Mouse (Mus musculus) heart, adult 8-10 months (tissue): ENCODE data around the gene Gabrr3. TPM values are rescaled to one million over a fixed set of nuclear protein-coding genes. Genes with fewer than 3 reads are reported as not detected.
"Not testable (repeated sequence)": the region's sequence is repeated elsewhere in the genome, so short reads cannot be mapped to it uniquely, and the experiment has no call there.

ENCODE experiments used
- DNase-seq: peaks from one replicate; pipeline ENCODE4 v3.0.0; 2022; ENCODE audit warnings: low spot score
- total RNA-seq, 4 experiments: library from RNA; stranded (reverse); gene quantifications; 2 replicates each; pipeline ENCODE4 v1.2.4; 2022

Gabrr3 gene
- total RNA-seq, result under 1 TPM in 2 of 4 experiments, not detected in 2; 0.12 to 0.13 TPM

GRCm38 (mm10) chr16:59407032-59407431, at the start of gene Gabrr3:
Gabrr3 (plus strand) TSS chr16:59407332.
- no peak for DNase-seq

- no peak for DNase-seq
These were observed 43.2 kb upstream of the Gabrr3 start, which contains the start of gene Olfr209 for GRCm38 (mm10) chr16:59363893-59364292. Olfr209 (minus strand) TSS chr16:59363993.

- no peak for DNase-seq
These were observed 13.8 kb upstream of the Gabrr3 start for GRCm38 (mm10) chr16:59393300-59393699.

GRCm38 (mm10) chr16:59401102-59401501, 6.0 kb upstream of the Gabrr3 start:
- DNase-seq, result no peak

- DNase-seq, result no peak
These were observed 5.1 kb upstream of the Gabrr3 start for GRCm38 (mm10) chr16:59401985-59402384.

DNA sequence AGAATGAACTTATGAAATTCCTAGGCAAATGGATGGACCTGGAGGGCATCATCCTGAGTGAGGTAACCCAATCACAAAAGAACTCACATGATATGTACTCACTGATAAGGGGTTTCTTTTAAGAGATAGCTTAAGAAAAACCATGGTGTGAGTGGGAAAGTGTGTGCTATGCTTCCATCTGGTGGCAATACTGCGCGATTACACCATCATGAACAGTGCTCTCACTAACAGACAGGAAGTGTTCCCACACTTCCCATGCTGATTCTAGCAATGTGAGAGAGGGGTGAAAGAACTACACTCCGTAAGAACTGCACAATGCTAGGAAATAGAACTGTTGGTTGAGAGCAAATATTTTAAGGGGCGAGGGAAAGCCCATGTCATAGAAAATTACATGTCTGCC, 3.4 kb upstream of the Gabrr3 start:
- DNase-seq, result no peak

GRCm38 (mm10) chr16:59404798-59405197, 2.3 kb upstream of the Gabrr3 start:
- DNase-seq, result no peak

DNA sequence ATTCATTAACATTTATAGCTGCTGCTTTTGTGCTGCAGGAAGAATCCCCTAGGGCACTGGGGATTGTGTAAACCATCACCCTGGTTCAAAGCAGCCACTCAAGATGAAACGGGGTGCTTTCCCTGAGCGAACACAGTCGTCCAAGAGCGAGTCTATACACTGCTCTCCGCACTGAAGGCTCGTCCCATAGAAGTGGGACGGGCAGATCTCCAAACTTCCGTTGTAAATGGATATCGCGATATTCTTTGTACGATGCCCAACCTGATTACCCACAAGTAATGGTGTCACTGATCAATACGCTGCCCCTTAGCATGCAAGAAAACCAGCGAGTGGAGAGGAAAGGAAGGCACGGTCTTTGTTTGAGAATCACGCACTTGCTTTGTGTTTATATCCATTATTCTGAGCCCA, 2.2 kb downstream of the Gabrr3 start:
- no peak for DNase-seq

GRCm38 (mm10) chr16:59409800-59410199, 2.7 kb downstream of the Gabrr3 start:
- DNase-seq, result no peak

GRCm38 (mm10) chr16:59413475-59413874, 6.3 kb downstream of the Gabrr3 start:
- no peak for DNase-seq

GRCm38 (mm10) chr16:59420237-59420866, 13.2 kb downstream of the Gabrr3 start:
- no peak for DNase-seq

DNA sequence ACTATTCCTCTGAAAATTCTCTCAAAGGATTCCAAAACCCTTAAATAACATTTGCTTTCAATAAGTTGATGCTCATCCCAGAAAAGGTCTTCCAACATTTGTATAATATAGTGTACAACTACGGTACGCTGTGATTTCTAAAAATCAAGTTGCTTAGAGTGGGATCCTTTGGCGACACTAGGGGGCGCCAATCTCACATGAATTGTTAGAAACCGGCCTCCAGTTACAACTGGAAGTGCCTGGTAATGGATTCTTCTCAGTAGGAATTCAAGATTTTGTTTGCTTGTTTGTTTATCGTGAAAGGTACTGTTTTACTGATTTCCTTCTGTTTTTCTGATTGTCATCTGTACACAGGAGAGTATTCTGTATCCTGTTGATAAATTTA, 13.7 kb downstream of the Gabrr3 start:
- DNase-seq, result peak; percentile 63

DNA sequence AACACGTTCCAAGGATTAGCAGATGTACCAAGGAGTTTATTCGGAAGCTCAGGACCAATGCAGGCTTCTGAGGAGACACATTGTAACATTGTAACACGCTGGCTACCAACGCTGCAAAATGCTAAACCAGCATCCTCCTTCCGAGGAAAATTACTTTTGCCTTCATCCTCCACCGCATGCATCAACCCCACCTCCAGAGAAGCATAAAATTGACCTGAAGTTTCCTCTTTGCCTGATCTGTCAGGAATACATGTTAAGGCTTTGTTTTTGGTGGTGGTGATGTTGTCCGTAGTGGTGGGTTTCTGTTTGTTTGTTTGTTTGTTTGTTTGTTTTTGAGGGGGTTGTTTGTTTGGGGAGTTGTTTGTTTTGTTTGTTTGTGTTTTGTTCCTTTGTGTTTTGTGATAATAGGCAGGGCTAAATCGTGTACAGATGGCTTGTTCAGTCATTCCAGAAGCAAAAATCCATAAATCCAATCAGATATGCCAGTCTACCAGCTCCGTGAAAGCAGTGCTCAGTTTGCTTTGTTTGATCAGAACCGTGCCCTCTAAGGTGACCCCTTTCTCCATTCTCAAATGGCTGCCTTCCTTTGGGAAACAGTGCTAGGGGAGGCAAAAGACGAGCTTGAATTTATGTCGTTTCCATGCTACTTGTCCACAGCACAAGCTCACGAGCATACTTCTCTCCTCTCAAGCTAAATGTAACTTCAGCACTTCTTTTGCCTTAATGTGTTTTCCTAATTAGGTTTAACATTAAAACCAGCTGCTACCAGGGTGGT, 14.6 kb downstream of the Gabrr3 start:
- DNase-seq, result no peak

DNA sequence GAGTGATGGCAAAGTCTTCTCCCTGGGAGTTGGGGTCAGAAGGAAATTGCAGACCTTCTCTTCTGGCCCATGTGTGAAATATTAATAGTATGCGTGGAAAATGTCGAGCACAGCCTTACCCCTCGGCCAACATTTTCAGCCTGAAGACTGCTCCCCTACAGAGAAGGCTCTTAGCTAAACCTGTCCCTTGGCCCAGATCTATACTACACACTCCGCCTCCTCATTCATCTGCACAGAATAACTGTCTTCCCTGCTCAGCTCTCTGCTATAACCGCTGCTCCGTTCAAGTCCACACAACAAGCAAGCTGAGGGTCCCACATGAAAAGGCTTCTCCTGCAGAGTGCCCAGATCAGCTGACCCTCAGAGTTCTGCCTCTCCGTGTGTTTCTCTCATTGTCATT, 20.8 kb downstream of the Gabrr3 start:
- DNase-seq, result no peak

DNA sequence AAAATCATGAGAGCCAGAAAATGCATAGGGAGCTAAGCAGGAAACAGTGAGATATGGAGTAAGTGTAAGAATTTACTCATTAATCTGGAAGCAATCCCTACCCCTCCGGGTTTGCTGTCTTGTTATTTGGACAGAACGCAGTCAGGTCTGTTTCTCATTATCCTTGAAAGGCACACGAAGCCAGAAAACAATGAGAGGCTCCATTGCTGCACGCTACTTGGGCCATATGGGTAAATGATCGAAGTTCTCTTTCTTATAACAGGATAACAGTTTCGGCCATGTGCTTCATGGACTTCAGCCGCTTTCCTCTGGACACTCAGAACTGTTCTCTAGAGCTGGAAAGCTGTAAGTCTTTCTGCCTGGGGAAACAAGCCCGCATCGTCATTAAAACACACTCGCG, 26.0 kb downstream of the Gabrr3 start:
- DNase-seq, result no peak

DNA sequence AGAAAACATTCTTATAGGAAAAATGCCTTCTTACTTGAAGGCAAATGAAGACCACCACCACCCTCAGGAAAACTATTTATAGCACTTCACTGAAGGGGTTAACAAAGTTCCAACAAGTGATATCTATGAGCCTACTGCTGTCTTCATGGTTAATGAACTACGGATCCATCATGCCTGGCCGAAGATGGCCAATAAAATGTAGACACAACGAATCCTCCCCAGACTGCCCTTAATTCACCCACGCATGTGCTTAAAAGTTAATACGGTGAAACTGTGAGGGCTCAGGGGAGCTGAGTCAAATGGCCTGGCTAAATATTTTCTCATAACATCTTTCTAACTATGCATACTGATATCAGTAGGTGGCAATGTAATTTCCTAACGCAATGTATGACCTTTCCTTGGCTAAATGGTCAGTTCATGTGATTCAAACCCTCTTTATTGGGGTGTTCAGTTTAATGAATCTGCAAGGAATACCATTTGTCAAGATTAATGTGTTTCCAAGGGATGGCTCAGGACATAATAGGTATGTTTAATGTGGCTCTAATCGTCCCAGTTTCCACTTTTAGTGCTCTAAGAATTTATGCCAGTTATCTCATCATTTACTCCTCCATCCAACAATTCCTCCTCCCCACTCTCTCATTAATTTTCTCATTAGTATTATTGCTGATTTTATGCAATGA, 37.9 kb downstream of the Gabrr3 start:
- no peak for DNase-seq

DNA sequence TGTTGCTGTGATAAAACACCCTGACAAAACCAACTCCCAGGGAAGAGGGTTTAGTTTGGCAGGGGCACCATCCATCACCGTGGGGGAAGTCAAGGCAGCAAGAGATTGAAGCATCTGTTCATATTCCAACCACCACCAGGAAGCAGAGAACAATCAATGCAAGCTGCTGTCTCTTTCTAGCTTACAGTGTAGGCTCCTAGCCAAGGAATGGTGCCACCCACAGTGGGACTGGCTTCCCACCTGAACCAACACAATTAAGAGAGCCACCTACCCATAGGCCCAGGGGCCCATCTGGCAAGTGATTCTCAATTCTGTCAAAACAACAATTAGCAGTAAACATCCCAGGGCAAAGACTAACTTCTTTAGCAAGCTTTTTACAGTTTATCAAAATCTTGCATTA, 41.0 kb downstream of the Gabrr3 start:
- no peak for DNase-seq

DNA sequence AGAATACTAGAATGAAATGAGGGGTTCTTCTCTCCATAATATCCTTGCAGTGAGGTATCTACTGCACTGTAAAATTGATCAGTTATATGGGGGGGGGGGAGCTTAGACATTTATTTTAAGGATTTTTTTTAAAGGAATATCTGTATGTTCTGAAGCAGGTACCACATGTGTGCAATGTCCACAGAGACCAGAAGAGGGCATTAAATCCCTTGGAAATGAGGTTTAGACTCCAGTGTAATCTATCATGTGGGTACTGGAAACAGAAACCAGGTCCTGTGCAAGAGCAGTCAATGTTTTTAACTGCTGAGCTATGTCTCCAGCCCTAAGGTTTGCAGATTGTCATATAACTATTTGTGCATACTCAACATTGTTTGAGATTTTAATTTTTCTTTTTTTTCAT, 42.0 kb downstream of the Gabrr3 start:
- no peak for DNase-seq

DNA sequence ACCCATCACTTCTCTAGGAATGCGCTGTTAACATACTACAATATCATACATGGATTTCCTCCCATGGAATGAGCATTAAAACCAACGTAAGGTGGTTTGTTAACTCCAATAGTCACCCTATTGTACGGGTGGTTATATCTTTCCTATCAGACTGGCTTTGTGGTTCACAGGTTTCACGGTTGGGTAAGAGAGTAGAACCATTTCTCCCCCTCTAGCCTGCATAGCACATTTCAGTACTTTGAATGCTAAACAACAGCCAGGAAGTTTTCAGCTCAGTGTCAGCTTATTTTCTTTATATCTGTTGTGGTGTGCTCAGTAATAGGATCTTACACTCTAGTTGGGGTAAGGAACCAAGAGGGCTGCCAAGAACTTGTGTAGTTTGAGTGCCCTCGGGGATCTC, 44.7 kb downstream of the Gabrr3 start:
- no peak for DNase-seq

GRCm38 (mm10) chr16:59459259-59459861, 52.2 kb downstream of the Gabrr3 start:
- DNase-seq, result not testable (repeated sequence)

GRCm38 (mm10) chr16:59463567-59463966, 56.4 kb downstream of the Gabrr3 start:
- no peak for DNase-seq

DNA sequence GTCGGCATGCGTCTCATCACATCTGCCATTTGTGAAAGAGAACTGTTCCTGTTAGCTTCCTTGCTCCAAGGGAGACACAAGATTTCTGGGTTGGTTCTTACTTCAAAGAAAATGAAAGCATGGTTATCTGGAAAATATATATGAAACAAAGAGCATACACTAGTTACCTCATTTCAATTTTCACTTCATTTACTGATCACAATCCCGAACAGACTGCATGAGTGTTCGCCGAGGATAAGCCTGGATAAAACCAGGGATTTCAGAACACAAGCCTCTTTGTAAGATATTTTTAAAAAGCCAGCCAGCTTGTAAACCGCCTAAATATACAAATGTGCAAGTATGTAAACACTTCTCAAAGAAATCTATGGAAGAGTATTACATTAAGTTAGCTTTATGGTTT, 56.8 kb downstream of the Gabrr3 start:
- no peak for DNase-seq
